ENCODE assay signal across 12 mouse cellular contexts in the genomic region with DNA sequence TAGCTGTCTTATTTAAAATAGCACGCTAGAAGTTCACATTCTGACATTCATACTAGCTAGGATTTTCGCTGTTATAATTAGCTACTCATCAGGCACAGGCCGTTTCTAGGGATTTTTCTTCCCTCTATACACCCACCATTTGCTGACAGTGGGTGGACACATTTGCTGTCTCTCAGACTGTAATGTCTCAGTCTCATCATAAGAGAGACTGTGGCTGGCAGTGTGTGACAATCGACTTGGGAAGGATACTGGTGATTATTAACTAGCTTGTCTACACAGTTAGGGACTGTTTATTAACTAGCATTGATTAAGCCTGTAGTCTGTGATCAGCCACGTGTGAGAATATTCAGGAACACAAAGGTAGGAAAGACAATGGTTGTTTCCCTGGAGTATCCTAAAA.
DNase-seq lines count a peak whose midpoint lies in the region; ATAC-seq and TF ChIP-seq lines count a peak whose summit lies in the region.
"Had no signal": no experiment of that assay in that cellular context is flagged by ENCODE, and none has a peak within 500 bp of the region (broad histone marks: within the 10 kb centered on the region; RNA-seq: fewer than 3 reads in every experiment).

No protein-coding gene starts in this region.

- intact Hi-C loops in left cerebral cortex, adult 2 months (cut with DNase I) = loop anchor here (5.0 to 10.0 kb wide), 5 partner anchors 209 to 566 kb away; a partner anchor contains a TSS

- H3K4me3 ChIP-seq in hindbrain, embryonic 14.5 days (replicated peaks; ENCODE audit: low read length) = no peak overlapping the region
- H3K4me3 ChIP-seq in hindbrain, embryonic 11.5 days (ENCODE audit: low read depth, low read length) = no peak overlapping the region
- H3K4me3 ChIP-seq in left cerebral cortex, adult 2 months = no peak overlapping the region
- H3K4me3 ChIP-seq in thymus, adult 2 months (ENCODE audit: control insufficient read depth, insufficient read depth, low read length) = no peak overlapping the region
- H3K4me3 ChIP-seq: embryonic facial prominence, embryonic 15.5 days; forebrain, embryonic 12.5 days; gastrocnemius, adult 2 months had no signal

- H3K9me3 ChIP-seq in hindbrain, embryonic 14.5 days (ENCODE audit: control insufficient read depth, low read length) = no peaks in the 10 kb centered on the region
- H3K9me3 ChIP-seq in hindbrain, embryonic 11.5 days (ENCODE audit: control insufficient read depth, low read length) = no peaks in the 10 kb centered on the region
- H3K9me3 ChIP-seq: embryonic facial prominence, embryonic 15.5 days; forebrain, embryonic 12.5 days had no signal

- peak overlapping the region; percentile 28 for H3K4me2 ChIP-seq in hindbrain, embryonic 14.5 days (replicated peaks)
- no peak overlapping the region for H3K4me2 ChIP-seq in hindbrain, embryonic 11.5 days (replicated peaks; ENCODE audit: low read depth, low read length)
- H3K4me2 ChIP-seq: embryonic facial prominence, embryonic 15.5 days; forebrain, embryonic 12.5 days had no signal

- ATAC-seq in hindbrain, embryonic 14.5 days (ENCODE audit: low FRiP score) = no peak
- ATAC-seq in hindbrain, embryonic 11.5 days (ENCODE audit: low FRiP score) = no peak

- DNase-seq in hindbrain, embryonic 14.5 days (ENCODE audit: low spot score) = no peak
- DNase-seq in hindbrain, embryonic 11.5 days (ENCODE audit: low spot score) = no peak
- no peak for DNase-seq in left cerebral cortex, adult 2 months (ENCODE audit: extremely low spot score in 1 of 2, low spot score in 2 of 2)
- DNase-seq in left cerebral cortex, adult 9 months (ENCODE audit: low spot score in 2 of 2) = no peak
- DNase-seq in right cerebral cortex, adult 18-20 months = peak; percentile 35
- no peak for DNase-seq in right cerebral cortex, postnatal 25 days
- no peak for DNase-seq in thymus, adult 2 months
- DNase-seq: lung, postnatal 14 days; thymus, postnatal 4 days had no signal

- H3K36me3 ChIP-seq in hindbrain, embryonic 14.5 days (replicated peaks; ENCODE audit: control insufficient read depth, insufficient read depth) = no peaks in the 10 kb centered on the region
- no peaks in the 10 kb centered on the region for H3K36me3 ChIP-seq in hindbrain, embryonic 11.5 days (ENCODE audit: control insufficient read depth, insufficient read depth, low read length)
- H3K36me3 ChIP-seq in thymus, adult 2 months (ENCODE audit: control insufficient read depth, insufficient read depth, low read length) = no peaks in the 10 kb centered on the region
- H3K36me3 ChIP-seq: embryonic facial prominence, embryonic 15.5 days; forebrain, embryonic 12.5 days had no signal

- no peak for TF ChIP-seq POLR2A in thymus, adult 2 months (IDR thresholded peaks at IDR 0.05; ENCODE audit: control insufficient read depth, extremely low read depth, insufficient read depth, low read length, poor library complexity)

- WGBS in hindbrain, embryonic 14.5 days = 61% methylated on average over 5 of the region's 5 CpGs
- WGBS in hindbrain, embryonic 11.5 days = 63% methylated on average over 5 of the region's 5 CpGs
- 93% methylated on average over 5 of the region's 5 CpGs for WGBS in thymus, adult 2 months

- peaks cover 8% of the 10 kb centered on the region; the same call in 1 of the 2 replicates for H3K4me1 ChIP-seq in hindbrain, embryonic 14.5 days (replicated peaks; ENCODE audit: control insufficient read depth, insufficient read depth, low read length)
- no peaks in the 10 kb centered on the region for H3K4me1 ChIP-seq in hindbrain, embryonic 11.5 days (replicated peaks; ENCODE audit: control insufficient read depth, insufficient read depth, low read length)
- no peaks in the 10 kb centered on the region for H3K4me1 ChIP-seq in thymus, adult 2 months (replicated peaks; ENCODE audit: control insufficient read depth, insufficient read depth, low read length)
- H3K4me1 ChIP-seq: embryonic facial prominence, embryonic 15.5 days had no signal

- no peak overlapping the region for H3K27ac ChIP-seq in hindbrain, embryonic 14.5 days
- no peak overlapping the region for H3K27ac ChIP-seq in hindbrain, embryonic 11.5 days (ENCODE audit: low read depth, low read length)
- peak overlapping the region; percentile 65 for H3K27ac ChIP-seq in left cerebral cortex, adult 2 months
- no peak overlapping the region for H3K27ac ChIP-seq in thymus, adult 2 months (ENCODE audit: control insufficient read depth, insufficient read depth, low read length)
- H3K27ac ChIP-seq: embryonic facial prominence, embryonic 15.5 days; forebrain, embryonic 12.5 days; gastrocnemius, adult 2 months had no signal

- no peak overlapping the region; the same call in 1 of the 2 replicates for H3K9ac ChIP-seq in hindbrain, embryonic 14.5 days
- no peak overlapping the region for H3K9ac ChIP-seq in hindbrain, embryonic 11.5 days (ENCODE audit: low read depth, low read length)
- H3K9ac ChIP-seq: embryonic facial prominence, embryonic 15.5 days; forebrain, embryonic 12.5 days had no signal

- no peaks in the 10 kb centered on the region for H3K27me3 ChIP-seq in hindbrain, embryonic 14.5 days (ENCODE audit: control insufficient read depth, insufficient read depth, low read length)
- H3K27me3 ChIP-seq in hindbrain, embryonic 11.5 days (ENCODE audit: control insufficient read depth, insufficient read depth, low read length) = no peaks in the 10 kb centered on the region
- no peaks in the 10 kb centered on the region for H3K27me3 ChIP-seq in thymus, adult 2 months (ENCODE audit: control insufficient read depth, insufficient read depth, low read length)
- H3K27me3 ChIP-seq: embryonic facial prominence, embryonic 15.5 days; forebrain, embryonic 12.5 days had no signal

- no peak for TF ChIP-seq CTCF in left cerebral cortex, adult 2 months (IDR thresholded peaks at IDR 0.05)
- no peak for TF ChIP-seq CTCF in thymus, adult 2 months (IDR thresholded peaks at IDR 0.05; ENCODE audit: borderline replicate concordance, control insufficient read depth, extremely low read depth, insufficient read depth, low read length, poor library complexity)
